Mouse (Mus musculus) C2C12 (cell line): ENCODE results near the gene Tnip3. TPM values are rescaled to one million over a fixed set of nuclear protein-coding genes. Genes with fewer than 3 reads are reported as not detected.

Source experiments
- H3K27me3 ChIP-seq: one replicate; pipeline ENCODE4 v1.6.1; 2011; ENCODE audit not compliant: control insufficient read depth, insufficient read depth, insufficient read length
- H3K36me3 ChIP-seq: one replicate; pipeline ENCODE4 v1.6.1; 2011; ENCODE audit not compliant: control insufficient read depth, insufficient read depth
- H3K4me3 ChIP-seq: one replicate; pipeline ENCODE4 v1.5.1; 2011; ENCODE audit warnings: mild to moderate bottlenecking, control low read depth; ENCODE audit not compliant: poor library complexity, insufficient read depth, severe bottlenecking
- H3K79me2 ChIP-seq: one replicate; pipeline ENCODE4 v1.6.1; 2011; ENCODE audit not compliant: control insufficient read depth, insufficient read depth
- H3K79me3 ChIP-seq: one replicate; pipeline ENCODE4 v1.6.1; 2011; ENCODE audit warnings: low read depth, control low read depth
- H3ac ChIP-seq: one replicate; pipeline ENCODE3; 2011; ENCODE audit warnings: low read depth; ENCODE audit not compliant: control insufficient read depth, insufficient read length
- CEBPB ChIP-seq: IDR thresholded peaks from one replicate; pipeline ENCODE4 v1.6.1; 2011; ENCODE audit warnings: low read depth, mild to moderate bottlenecking, control low read depth, moderate library complexity
- CTCF ChIP-seq: IDR thresholded peaks from one replicate; pipeline ENCODE4 v1.5.1; 2011; ENCODE audit not compliant: control insufficient read depth, insufficient read depth, insufficient read length
- FOSL1 ChIP-seq: IDR thresholded peaks from one replicate; pipeline ENCODE4 v1.8.0; 2011; ENCODE audit warnings: mild to moderate bottlenecking, low read length; ENCODE audit not compliant: poor library complexity, insufficient read depth, severe bottlenecking
- MAX ChIP-seq: IDR thresholded peaks from one replicate; pipeline ENCODE4 v1.6.1; 2011; ENCODE audit warnings: mild to moderate bottlenecking, control low read depth
- MYOD1 ChIP-seq: IDR thresholded peaks from one replicate; pipeline ENCODE4 v1.6.1; 2011; ENCODE audit warnings: low read depth; ENCODE audit not compliant: control insufficient read depth, insufficient read length
- MYOG ChIP-seq: IDR thresholded peaks from one replicate; pipeline ENCODE4 v1.6.1; 2011; ENCODE audit not compliant: control insufficient read depth, insufficient read length; ENCODE audit errors: extremely low read depth
- USF1 ChIP-seq: IDR thresholded peaks from one replicate; pipeline ENCODE4 v1.6.1; 2011; ENCODE audit warnings: low read depth, mild to moderate bottlenecking, control low read depth, moderate library complexity
- polyA plus RNA-seq: library from polyadenylated mRNA; unstranded; fragments of >200 nt; fragmentation: generic; extraction: Trizol; gene quantifications from one replicate; pipeline ENCODE4 v1.2.1, GENCODE M21; 2012; ENCODE audit warnings: missing spikeins

Tnip3 gene
- polyA plus RNA-seq, 1 experiment: not detected

GRCm38 (mm10) chr6:65642431-65642830 lies 117.3 kb downstream of the Tnip3 start:
- TF ChIP-seq MYOD1 (no peak), USF1 (no peak), FOSL1 (no peak), CTCF (no peak), MYOG (no peak), CEBPB (no peak), MAX (no peak)
- H3ac ChIP-seq: no peak overlapping the region
- H3K79me3 ChIP-seq: no peaks in the 10 kb centered on the region
- H3K27me3 ChIP-seq: no peaks in the 10 kb centered on the region
- no peaks in the 10 kb centered on the region for H3K36me3 ChIP-seq
- no peaks in the 10 kb centered on the region for H3K79me2 ChIP-seq
- no peak overlapping the region for H3K4me3 ChIP-seq

GRCm38 (mm10) chr6:65644110-65644509 lies 119.0 kb downstream of the Tnip3 start:
- TF ChIP-seq USF1 (no peak), CTCF (no peak), MYOD1 (no peak), CEBPB (no peak), MAX (no peak), MYOG (no peak), FOSL1 (no peak)
- Histone ChIP-seq H3K79me3 (no peaks in the 10 kb centered on the region), H3K4me3 (no peak overlapping the region), H3K27me3 (no peaks in the 10 kb centered on the region), H3K79me2 (no peaks in the 10 kb centered on the region), H3ac (no peak overlapping the region), H3K36me3 (no peaks in the 10 kb centered on the region)

GRCm38 (mm10) chr6:65646408-65646807 lies 121.3 kb downstream of the Tnip3 start:
- Histone ChIP-seq H3K79me2 (no peaks in the 10 kb centered on the region), H3K4me3 (no peak overlapping the region), H3K27me3 (no peaks in the 10 kb centered on the region), H3ac (no peak overlapping the region), H3K79me3 (no peaks in the 10 kb centered on the region), H3K36me3 (no peaks in the 10 kb centered on the region)
- TF ChIP-seq CTCF (no peak), CEBPB (no peak), MYOD1 (no peak), MYOG (no peak), MAX (no peak), FOSL1 (no peak), USF1 (no peak)

- no peak overlapping the region for H3K4me3 ChIP-seq
- H3K36me3 ChIP-seq: no peaks in the 10 kb centered on the region
- TF ChIP-seq MYOG (no peak), USF1 (no peak), CEBPB (no peak), CTCF (no peak), MYOD1 (no peak)
- H3K79me3 ChIP-seq: no peaks in the 10 kb centered on the region
- H3K79me2 ChIP-seq: no peaks in the 10 kb centered on the region
- H3ac ChIP-seq: no peak overlapping the region
- H3K27me3 ChIP-seq: no peaks in the 10 kb centered on the region
Measured at GRCm38 (mm10) chr6:65647731-65648130, 122.6 kb downstream of the Tnip3 start.

GRCm38 (mm10) chr6:65651376-65651775 lies 126.3 kb downstream of the Tnip3 start:
- Histone ChIP-seq H3K36me3 (no peaks in the 10 kb centered on the region), H3K4me3 (no peak overlapping the region), H3K79me2 (no peaks in the 10 kb centered on the region), H3K27me3 (no peaks in the 10 kb centered on the region), H3ac (no peak overlapping the region), H3K79me3 (no peaks in the 10 kb centered on the region)
- TF ChIP-seq MYOG (no peak), CEBPB (no peak)

GRCm38 (mm10) chr6:65661272-65661671 lies 136.2 kb downstream of the Tnip3 start:
- Histone ChIP-seq H3ac (no peak overlapping the region), H3K27me3 (no peaks in the 10 kb centered on the region), H3K79me3 (no peaks in the 10 kb centered on the region), H3K79me2 (no peaks in the 10 kb centered on the region), H3K36me3 (no peaks in the 10 kb centered on the region), H3K4me3 (no peak overlapping the region)
- no peak for TF ChIP-seq USF1
- no peak for TF ChIP-seq MYOG
- no peak for TF ChIP-seq MYOD1
- TF ChIP-seq CTCF: no peak
- no peak for TF ChIP-seq CEBPB
- no peak for TF ChIP-seq FOSL1
- no peak for TF ChIP-seq MAX
